Mouse (Mus musculus) liver, adult 2 months (tissue): ENCODE measurements around the gene Nop10. TPM values are rescaled to one million over a fixed set of nuclear protein-coding genes. Genes with fewer than 3 reads are reported as not detected.

Experiments
- DNase-seq: peaks from one replicate; pipeline ENCODE4 v3.0.0-alpha.2; 2011; ENCODE audit warnings: low read depth, low spot score; ENCODE audit errors: extremely low read depth
- H3K27ac ChIP-seq: fragments of 200-500 bp; replicated peaks from 2 replicates; pipeline ENCODE4 v1.5.1; 2012; ENCODE audit warnings: low read depth, mild to moderate bottlenecking, control low read depth, inconsistent platforms, low read length; ENCODE audit not compliant: insufficient read depth
- H3K27me3 ChIP-seq: fragments of 200-500 bp; 2 replicates; pipeline ENCODE4 v1.6.1; 2012; ENCODE audit warnings: mild to moderate bottlenecking, moderate library complexity, low read length, inconsistent platforms; ENCODE audit not compliant: control insufficient read depth, insufficient read depth
- H3K36me3 ChIP-seq: fragments of 200-500 bp; 2 replicates; pipeline ENCODE4 v1.6.1; 2012; ENCODE audit warnings: low read length, inconsistent platforms; ENCODE audit not compliant: control insufficient read depth, insufficient read depth
- H3K4me1 ChIP-seq: fragments of 200-500 bp; 2 replicates; pipeline ENCODE4 v1.6.1; 2011; ENCODE audit warnings: low read length; ENCODE audit not compliant: control insufficient read depth, insufficient read depth
- H3K4me3 ChIP-seq: fragments of 200-500 bp; 2 replicates; pipeline ENCODE4 v1.5.1; 2011; ENCODE audit warnings: low read depth, mild to moderate bottlenecking, control low read depth, low read length, moderate library complexity; ENCODE audit not compliant: insufficient read depth
- H3K79me2 ChIP-seq: fragments of 200-500 bp; 2 replicates; pipeline ENCODE4 v1.6.1; 2012; ENCODE audit warnings: inconsistent platforms, mild to moderate bottlenecking, low read length, moderate library complexity; ENCODE audit not compliant: control insufficient read depth, insufficient read depth
- H3K9ac ChIP-seq: fragments of 200-500 bp; 2 replicates; pipeline ENCODE4 v1.6.1; 2012; ENCODE audit warnings: low read depth, mild to moderate bottlenecking, control low read depth, inconsistent platforms, low read length
- CTCF ChIP-seq: fragments of 200-500 bp; IDR thresholded peaks from 2 replicates; pipeline ENCODE4 v1.5.1; 2011; ENCODE audit warnings: low read depth, low read length, control low read depth
- POLR2A ChIP-seq: fragments of 200-500 bp; IDR thresholded peaks from 2 replicates; pipeline ENCODE4 v1.6.1; 2011; ENCODE audit warnings: low read length, control low read depth; ENCODE audit not compliant: insufficient read depth; ENCODE audit errors: extremely low read depth
- WGBS: fragments of 180-500 bp; shearing (Covaris S2); methylation state at CpG from one replicate; pipeline ENCODE4 v1.1.7; 2018; 5-methylcytosine and 5-hydroxymethylcytosine counted together
- polyA plus RNA-seq: library from polyadenylated mRNA; depleted of rRNA; stranded (reverse); fragments of >200 nt; gene quantifications from 2 replicates; pipeline ENCODE4 v1.2.3, GENCODE M21; 2012
- total RNA-seq: library from RNA; depleted of rRNA; stranded (reverse); fragments of >200 nt; gene quantifications from 2 replicates; pipeline ENCODE4 v1.2.3, GENCODE M21; 2014

The Nop10 gene
- total and polyA plus RNA-seq, 2 experiments: 67.8 to 71.2 TPM

- no peak overlapping the region for H3K9ac ChIP-seq
- no peaks in the 10 kb centered on the region for H3K79me2 ChIP-seq
- H3K27ac ChIP-seq: no peak overlapping the region
- no peaks in the 10 kb centered on the region for H3K27me3 ChIP-seq
- no peaks in the 10 kb centered on the region for H3K4me1 ChIP-seq
- DNase-seq: no peak
- H3K36me3 ChIP-seq: no peaks in the 10 kb centered on the region
- 67% methylated on average over 7 of the region's 7 CpGs for WGBS
- TF ChIP-seq CTCF (no peak), POLR2A (no peak)
- no peak overlapping the region for H3K4me3 ChIP-seq
These were observed 6.8 kb upstream of the Nop10 start for GRCm38 (mm10) chr2:112254675-112255515.

GRCm38 (mm10) chr2:112259241-112259962 lies 2.3 kb upstream of the Nop10 start, which contains the start of gene Nutm1:
Gene Nutm1, minus strand, starts transcription at chr2:112259291.
- Histone ChIP-seq H3K79me2 (no peaks in the 10 kb centered on the region; the same call in 1 of the 2 replicates), H3K36me3 (no peaks in the 10 kb centered on the region), H3K4me3 (no peak within 1 kb of the TSS), H3K9ac (no peak within 1 kb of the TSS), H3K4me1 (peaks cover 6% of the 10 kb centered on the region), H3K27me3 (no peaks in the 10 kb centered on the region), H3K27ac (no peak within 1 kb of the TSS)
- WGBS: 71% methylated on average over 10 of the region's 10 CpGs
- DNase-seq: peak; percentile 19
- TF ChIP-seq POLR2A: no peak
- TF ChIP-seq CTCF: peak; percentile 28; the same call in 1 of the 2 replicates

GRCm38 (mm10) chr2:112262779-112263295 lies 1.1 kb downstream of the Nop10 start:
- Histone ChIP-seq H3K27me3 (no peaks in the 10 kb centered on the region), H3K4me3 (peak overlapping the region; percentile 40; the same call in 1 of the 2 replicates), H3K36me3 (no peaks in the 10 kb centered on the region), H3K9ac (0 out of 2 replicates have a peak overlapping the region, but pooled peaks have one; percentile 43), H3K79me2 (peaks cover 8% of the 10 kb centered on the region; the same call in 1 of the 2 replicates), H3K4me1 (peaks cover 6% of the 10 kb centered on the region), H3K27ac (peak overlapping the region; percentile 70; the same call in 1 of the 2 replicates)
- 27% methylated on average over 4 of the region's 4 CpGs for WGBS
- TF ChIP-seq POLR2A (no peak), CTCF (no peak)
- peak; percentile 25 for DNase-seq

GRCm38 (mm10) chr2:112264364-112264763 lies 2.6 kb downstream of the Nop10 start:
- H3K4me1 ChIP-seq: peaks cover 6% of the 10 kb centered on the region

GRCm38 (mm10) chr2:112265448-112266241 lies 3.9 kb downstream of the Nop10 start, which contains the start of gene Slc12a6:
Gene Slc12a6, plus strand, starts transcription at chr2:112265825.
- H3K79me2 ChIP-seq: peaks cover 8% of the 10 kb centered on the region; the same call in 1 of the 2 replicates
- peak within 1 kb of the TSS; percentile 64 for H3K27ac ChIP-seq
- H3K27me3 ChIP-seq: no peaks in the 10 kb centered on the region
- H3K4me1 ChIP-seq: peaks cover 6% of the 10 kb centered on the region
- H3K4me3 ChIP-seq: peak within 1 kb of the TSS; percentile 88
- no peaks in the 10 kb centered on the region for H3K36me3 ChIP-seq
- WGBS: under 1% methylated on average over 85 of the region's 85 CpGs
- DNase-seq: peak; percentile 83
- TF ChIP-seq CTCF (no peak), POLR2A (0 out of 2 replicates have a peak, but pooled peaks have one; percentile 19)
- H3K9ac ChIP-seq: peak within 1 kb of the TSS; percentile 87

More at GRCm38 (mm10) chr2:112264364-112264763, 2.6 kb downstream of the Nop10 start:
- no peaks in the 10 kb centered on the region for H3K27me3 ChIP-seq
- TF ChIP-seq POLR2A (no peak), CTCF (no peak)
- no peak overlapping the region for H3K4me3 ChIP-seq
- no peak for DNase-seq
- no peak overlapping the region for H3K27ac ChIP-seq
- 70% methylated on average over 4 of the region's 4 CpGs for WGBS
- H3K9ac ChIP-seq: no peak overlapping the region
- H3K79me2 ChIP-seq: peaks cover 8% of the 10 kb centered on the region; the same call in 1 of the 2 replicates
- H3K36me3 ChIP-seq: no peaks in the 10 kb centered on the region
